In the genomic region with DNA sequence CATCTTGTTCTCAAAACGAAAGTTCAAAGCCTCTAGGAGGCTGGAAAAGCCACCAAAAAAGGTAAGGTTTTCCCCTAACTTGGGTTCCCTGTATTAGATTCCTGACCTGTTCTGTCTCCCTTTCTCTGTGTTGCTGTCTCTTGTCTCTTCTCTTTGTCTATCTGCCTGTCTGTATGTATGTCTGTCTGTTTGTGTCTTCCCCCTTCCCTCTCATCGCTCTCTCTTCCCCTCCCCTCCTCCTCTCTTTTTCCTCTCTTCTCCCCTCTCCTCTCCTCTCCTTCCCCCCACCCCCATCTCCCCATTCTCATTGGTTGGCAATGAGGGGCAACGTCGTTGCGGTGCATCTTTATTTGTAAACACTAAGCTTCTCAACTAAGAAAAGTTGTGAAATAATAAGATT, we compare ENCODE assay signal across 8 mouse cellular contexts. TPM values are rescaled to one million over a fixed set of nuclear protein-coding genes. Genes with fewer than 3 reads are reported as not detected.
A peak's percentile ranks its signal among the peaks of the same experiment; 100 is the strongest.
DNase-seq lines count a peak whose midpoint lies in the region; ATAC-seq and TF ChIP-seq lines count a peak whose summit lies in the region.

A gene (minus strand): TSS at position 101 of the 400 bp plus-strand sequence.

- no peaks in the 10 kb centered on the region for H3K9me3 ChIP-seq in lung, postnatal 0 days (ENCODE audit: low read length)
- no peaks in the 10 kb centered on the region for H3K9me3 ChIP-seq in embryonic facial prominence, embryonic 12.5 days
- no peaks in the 10 kb centered on the region for H3K9me3 ChIP-seq in limb, embryonic 15.5 days
- no peaks in the 10 kb centered on the region for H3K9me3 ChIP-seq in stomach, embryonic 15.5 days

- peak within 1 kb of the TSS; percentile 65 for H3K4me3 ChIP-seq in lung, postnatal 0 days (ENCODE audit: low read depth, low read length)
- peak within 1 kb of the TSS; percentile 73 for H3K4me3 ChIP-seq in embryonic facial prominence, embryonic 12.5 days
- peak within 1 kb of the TSS; percentile 75 for H3K4me3 ChIP-seq in limb, embryonic 15.5 days
- peak within 1 kb of the TSS; percentile 71 for H3K4me3 ChIP-seq in stomach, embryonic 15.5 days (replicated peaks)

- peak within 1 kb of the TSS; percentile 71 for H3K4me2 ChIP-seq in lung, postnatal 0 days (replicated peaks; ENCODE audit: low read depth, low read length)
- H3K4me2 ChIP-seq in embryonic facial prominence, embryonic 12.5 days (replicated peaks): peak within 1 kb of the TSS; percentile 90
- peak within 1 kb of the TSS; percentile 90 for H3K4me2 ChIP-seq in limb, embryonic 15.5 days
- peak within 1 kb of the TSS; percentile 89 for H3K4me2 ChIP-seq in stomach, embryonic 15.5 days

- no peaks in the 10 kb centered on the region for H3K27me3 ChIP-seq in lung, postnatal 0 days (replicated peaks; ENCODE audit: insufficient read depth, low read length)
- no peaks in the 10 kb centered on the region for H3K27me3 ChIP-seq in embryonic facial prominence, embryonic 12.5 days
- no peaks in the 10 kb centered on the region for H3K27me3 ChIP-seq in limb, embryonic 15.5 days
- H3K27me3 ChIP-seq in stomach, embryonic 15.5 days (replicated peaks): no peaks in the 10 kb centered on the region

- no peak within 1 kb of the TSS for H3K27ac ChIP-seq in lung, postnatal 0 days (ENCODE audit: low read length)
- H3K27ac ChIP-seq in embryonic facial prominence, embryonic 12.5 days: peak within 1 kb of the TSS; percentile 70
- H3K27ac ChIP-seq in limb, embryonic 15.5 days: peak within 1 kb of the TSS; percentile 75
- H3K27ac ChIP-seq in stomach, embryonic 15.5 days: peak within 1 kb of the TSS; percentile 75

- no peak for TF ChIP-seq CTCF in lung, postnatal 0 days (IDR thresholded peaks at IDR 0.05)

- H3K9ac ChIP-seq in lung, postnatal 0 days (replicated peaks; ENCODE audit: low read depth): peak within 1 kb of the TSS; percentile 34
- H3K9ac ChIP-seq in embryonic facial prominence, embryonic 12.5 days: peak within 1 kb of the TSS; percentile 69
- peak within 1 kb of the TSS; percentile 66 for H3K9ac ChIP-seq in limb, embryonic 15.5 days
- H3K9ac ChIP-seq in stomach, embryonic 15.5 days: peak within 1 kb of the TSS; percentile 60

- no peak for DNase-seq in lung, postnatal 0 days (ENCODE audit: low spot score)
- no peak for DNase-seq in lung, postnatal 14 days
- DNase-seq in heart, postnatal 36 days: no peak
- DNase-seq in kidney, adult 9 months: no peak
- DNase-seq in cerebellum, postnatal 36 days: no peak

- WGBS in lung, postnatal 0 days: 18% methylated on average over 5 of the region's 5 CpGs
- WGBS in embryonic facial prominence, embryonic 12.5 days: 26% methylated on average over 5 of the region's 5 CpGs
- 27% methylated on average over 5 of the region's 5 CpGs for WGBS in limb, embryonic 15.5 days
- WGBS in stomach, embryonic 15.5 days: 22% methylated on average over 5 of the region's 5 CpGs

- TF ChIP-seq EP300 in lung, postnatal 0 days (IDR thresholded peaks at IDR 0.05): no peak

- intact Hi-C loops in heart, postnatal 36 days (cut with DNase I): no loop called here

- peaks cover 15% of the 10 kb centered on the region for H3K4me1 ChIP-seq in lung, postnatal 0 days (ENCODE audit: insufficient read depth, low read depth, low read length)
- peaks cover 25% of the 10 kb centered on the region for H3K4me1 ChIP-seq in embryonic facial prominence, embryonic 12.5 days
- H3K4me1 ChIP-seq in limb, embryonic 15.5 days: peaks cover 40% of the 10 kb centered on the region
- H3K4me1 ChIP-seq in stomach, embryonic 15.5 days: peaks cover 28% of the 10 kb centered on the region

- H3K36me3 ChIP-seq in lung, postnatal 0 days (ENCODE audit: insufficient read depth, low read length): no peaks in the 10 kb centered on the region
- no peaks in the 10 kb centered on the region for H3K36me3 ChIP-seq in embryonic facial prominence, embryonic 12.5 days
- no peaks in the 10 kb centered on the region for H3K36me3 ChIP-seq in limb, embryonic 15.5 days
- H3K36me3 ChIP-seq in stomach, embryonic 15.5 days: no peaks in the 10 kb centered on the region

- no peak for ATAC-seq in lung, postnatal 0 days
- ATAC-seq in embryonic facial prominence, embryonic 12.5 days (ENCODE audit: insufficient number of reproducible peaks, insufficient read depth, low FRiP score, low TSS enrichment): no peak
- no peak for ATAC-seq in limb, embryonic 15.5 days (ENCODE audit: insufficient number of reproducible peaks, low FRiP score, low TSS enrichment, low read depth)
- no peak for ATAC-seq in stomach, embryonic 15.5 days (ENCODE audit: insufficient read depth, low FRiP score, low read depth)

RNA-seq across cellular contexts. Expression of the gene that starts here (rescaled TPM):
- 14.5 and 18.1 TPM in 2 replicates for polyA plus RNA-seq in lung, postnatal 0 days (2015; fragmentation: Nextera tagmentation; extraction: Ambion mirVana)
- 17.9 and 21.4 TPM in 2 replicates for polyA plus RNA-seq in embryonic facial prominence, embryonic 12.5 days (2016; fragmentation: Nextera tagmentation; extraction: Ambion mirVana)
- 10 to 100 TPM; 14.5 to 16.0 TPM for total RNA-seq in heart, postnatal 36 days (2021)
- polyA plus RNA-seq in limb, embryonic 15.5 days (2015; fragmentation: Nextera tagmentation; extraction: Ambion mirVana): 9.9 and 10.0 TPM in 2 replicates
- 11.3 and 11.4 TPM in 2 replicates for polyA plus RNA-seq in stomach, embryonic 15.5 days (2015; fragmentation: Nextera tagmentation; extraction: Ambion mirVana)
